Mouse (Mus musculus): ENCODE measurements around the gene Eif4a2.

GRCm38 (mm10) chr16:23148936-23149335 lies 41.7 kb downstream of the Eif4a2 start:
- TF ChIP-seq POLR2A (IDR thresholded peaks at IDR 0.05; ENCODE audit: control insufficient read depth, low read depth, low read length): no peak
- TF ChIP-seq CTCF (IDR thresholded peaks at IDR 0.05; ENCODE audit: control insufficient read depth, insufficient read depth, insufficient replicate concordance, low read depth, low read length): no peak

Measured in testis, adult 2 months (tissue).